Mouse (Mus musculus) frontal cortex, postnatal 14 days (tissue): Measurements from ENCODE around the gene Zfp335.

Source experiments
- DNase-seq, 2 experiments: peaks; one replicate each; pipeline ENCODE4 v3.0.0; 2022; ENCODE audit warnings: low spot score in 2 of 2

The Zfp335 gene

DNA sequence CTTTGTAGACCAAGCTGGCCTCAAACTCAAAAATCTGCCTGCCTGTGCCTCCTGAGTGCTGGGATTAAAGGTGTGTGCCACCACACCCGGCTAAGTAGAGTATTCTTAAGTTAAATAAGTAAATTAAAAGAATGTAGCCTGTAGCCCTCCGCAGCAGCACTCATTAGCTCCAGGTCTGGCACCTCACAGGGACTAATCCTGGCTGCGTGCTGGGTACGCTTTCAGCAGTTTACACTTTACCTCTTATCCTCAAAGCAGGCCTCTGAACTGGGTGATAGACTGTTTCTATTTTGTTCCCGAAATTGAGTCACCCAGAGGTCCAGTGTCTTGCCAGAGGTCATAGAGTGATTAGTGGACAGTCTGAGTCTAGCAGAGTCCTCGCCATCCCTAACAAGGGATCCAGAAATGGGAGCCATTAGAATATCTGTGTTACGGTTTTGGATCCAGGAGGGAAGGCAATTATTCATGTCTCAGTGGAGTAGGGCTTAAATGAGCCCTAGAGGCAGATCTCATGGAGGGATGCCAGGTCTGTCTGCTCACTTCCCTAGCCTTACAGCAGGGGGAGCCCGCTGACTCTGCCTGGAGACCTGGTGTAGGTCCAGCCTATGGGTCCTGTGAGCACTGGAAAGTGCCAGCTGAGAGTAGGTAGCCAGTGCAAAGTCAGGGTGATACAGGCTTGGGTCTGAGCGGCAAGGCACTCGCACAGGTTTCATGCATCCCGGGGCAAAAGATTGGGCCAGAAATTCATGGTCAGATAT lies 12.7 kb upstream of the Zfp335 start:
- DNase-seq, result peak; percentile 78 to 85

DNA sequence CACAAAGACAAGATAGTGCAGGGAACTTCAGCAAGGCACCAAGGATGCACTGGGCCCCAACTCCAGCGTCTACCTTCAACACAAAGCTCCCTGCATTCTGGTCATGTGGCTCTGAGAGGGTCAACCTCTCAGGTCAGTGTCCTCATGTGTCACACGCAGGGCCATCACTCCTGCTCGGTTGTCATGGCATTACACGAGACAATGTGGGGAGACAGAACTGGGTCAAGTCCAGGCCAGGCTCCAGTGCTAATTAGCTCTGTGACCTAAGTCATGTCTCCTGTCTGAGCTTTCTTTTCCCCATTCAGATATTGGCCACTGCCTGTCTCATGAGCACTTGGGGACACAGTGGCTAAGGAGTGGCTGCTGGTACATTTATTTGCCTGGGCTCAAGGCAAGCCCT lies 11.7 kb upstream of the Zfp335 start:
- DNase-seq, result no peak

DNA sequence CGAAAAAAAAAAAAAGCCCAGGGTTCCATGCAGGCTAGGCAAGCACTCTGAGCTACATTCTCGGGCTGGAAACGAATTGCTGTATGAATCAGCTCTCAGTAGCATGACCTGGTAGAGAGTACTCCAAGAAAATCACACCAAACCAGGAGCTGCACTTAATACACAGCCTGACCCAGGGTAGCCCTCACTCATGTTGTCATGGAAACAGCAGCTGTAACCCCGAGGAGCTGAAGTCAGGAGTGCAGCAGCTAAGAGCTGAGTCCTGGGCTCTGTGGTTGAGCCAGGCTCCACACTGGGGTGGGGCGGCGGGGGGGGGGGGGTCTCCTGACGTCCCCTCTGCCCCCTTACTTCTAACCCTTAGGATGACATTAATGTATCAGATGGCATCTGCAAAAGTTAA lies 10.4 kb upstream of the Zfp335 start:
- no peak for DNase-seq

DNA sequence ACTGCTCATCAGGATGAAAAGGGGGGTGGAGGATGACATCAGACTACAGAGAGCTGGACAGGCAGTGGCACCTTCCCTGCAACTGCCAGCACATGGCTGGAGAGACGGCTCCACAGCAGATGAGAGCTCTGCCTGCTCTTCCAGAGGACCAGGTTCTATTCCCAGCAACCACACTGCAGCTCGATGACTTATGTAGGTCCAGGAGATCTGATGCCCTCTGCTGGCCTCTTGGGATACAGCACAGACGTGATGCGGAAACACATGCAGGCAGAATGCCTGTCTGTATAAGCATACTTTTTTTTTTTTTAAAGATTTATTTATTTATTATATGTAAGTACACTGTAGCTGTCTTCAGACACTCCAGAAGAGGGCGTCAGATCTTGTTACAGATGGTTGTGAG lies 6.8 kb upstream of the Zfp335 start:
- DNase-seq, result no peak

DNA sequence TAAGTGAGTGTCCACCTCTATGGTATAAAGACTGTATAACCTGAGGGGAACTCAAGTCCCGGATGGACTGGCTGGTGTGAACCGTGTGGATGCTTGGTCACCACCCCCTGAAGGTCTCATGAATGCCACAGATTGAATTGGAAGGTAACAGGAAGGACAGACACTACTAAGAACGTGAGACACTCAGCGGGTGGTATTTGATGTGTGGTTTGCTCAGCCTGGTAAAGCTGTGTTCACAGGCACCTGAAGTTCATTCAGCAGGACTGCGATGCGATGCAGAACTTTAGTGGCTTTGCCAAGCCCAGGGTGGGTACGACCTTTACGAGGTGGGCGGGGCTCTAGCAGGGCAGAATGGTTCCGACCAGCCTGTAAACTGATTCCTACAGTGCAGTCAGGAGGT lies 5.8 kb upstream of the Zfp335 start:
- no peak for DNase-seq

DNA sequence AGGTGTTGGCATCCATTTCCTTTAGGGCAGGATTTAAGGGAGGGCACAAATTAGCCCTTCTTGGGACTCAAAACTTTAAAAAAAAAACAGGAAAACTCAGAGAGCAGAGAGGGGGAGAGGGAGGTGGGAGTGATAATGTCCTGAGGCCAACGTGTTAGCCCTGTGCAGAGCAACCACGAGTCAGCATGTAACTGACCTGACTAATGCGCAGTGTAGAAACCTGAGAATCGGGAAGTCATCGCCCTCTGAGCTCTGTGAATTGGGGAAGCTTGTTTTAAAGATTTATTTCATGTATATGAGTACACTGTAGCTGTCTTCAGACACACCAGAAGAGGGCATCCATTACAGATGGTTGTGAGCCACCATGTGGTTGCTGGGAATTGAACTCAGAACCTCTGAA lies 5.3 kb upstream of the Zfp335 start:
- no peak for DNase-seq

DNA sequence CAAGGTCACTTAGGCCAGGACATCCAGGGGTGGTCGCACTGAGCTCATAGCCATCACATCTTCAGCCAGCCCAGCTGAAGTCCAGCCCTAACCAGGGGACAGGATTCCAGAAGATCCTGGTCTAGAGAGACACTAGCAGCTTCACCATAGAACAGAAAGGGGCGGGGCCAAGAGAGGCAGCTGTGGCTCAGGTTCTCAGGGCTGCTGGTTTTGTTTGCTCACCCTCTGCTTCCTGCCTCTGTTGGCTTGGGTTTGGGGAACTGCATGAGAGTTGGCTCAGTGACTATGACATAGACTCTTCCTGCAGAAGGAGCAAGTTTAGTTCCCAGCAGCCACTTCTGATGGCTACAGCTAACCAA lies 1.9 kb upstream of the Zfp335 start:
- no peak for DNase-seq

DNA sequence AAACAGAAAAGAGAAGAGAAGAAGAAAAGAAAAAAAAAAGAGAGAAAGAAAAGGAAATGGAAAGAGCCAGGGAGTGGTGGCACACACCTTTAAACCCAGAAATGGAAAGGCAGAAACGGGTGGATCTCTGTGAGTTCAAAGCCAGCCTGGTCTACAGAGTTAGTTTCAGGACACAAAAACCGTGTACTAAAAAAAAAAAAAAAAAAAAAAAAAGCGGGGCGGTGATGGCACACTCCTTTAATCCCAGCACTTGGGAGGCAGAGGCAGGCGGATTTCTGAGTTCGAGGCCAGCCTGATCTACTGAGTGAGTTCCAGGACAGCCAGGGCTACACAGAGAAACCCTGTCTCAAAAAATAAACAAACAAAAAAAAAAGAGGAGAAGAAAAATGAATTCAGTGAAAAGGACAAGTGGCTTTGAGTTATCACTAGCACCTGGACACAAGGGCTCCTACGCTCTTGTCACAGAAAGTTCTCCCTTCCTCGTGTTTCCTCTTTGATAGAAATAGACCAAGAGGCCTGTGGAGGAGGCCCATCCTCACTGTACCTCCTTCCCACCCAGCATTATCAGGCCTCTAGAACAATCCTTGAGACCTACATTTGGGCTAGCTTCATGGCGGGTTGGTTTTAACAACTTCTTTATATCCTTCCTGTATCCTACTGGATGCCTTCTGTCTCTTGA lies 1.3 kb upstream of the Zfp335 start:
- no peak for DNase-seq

DNA sequence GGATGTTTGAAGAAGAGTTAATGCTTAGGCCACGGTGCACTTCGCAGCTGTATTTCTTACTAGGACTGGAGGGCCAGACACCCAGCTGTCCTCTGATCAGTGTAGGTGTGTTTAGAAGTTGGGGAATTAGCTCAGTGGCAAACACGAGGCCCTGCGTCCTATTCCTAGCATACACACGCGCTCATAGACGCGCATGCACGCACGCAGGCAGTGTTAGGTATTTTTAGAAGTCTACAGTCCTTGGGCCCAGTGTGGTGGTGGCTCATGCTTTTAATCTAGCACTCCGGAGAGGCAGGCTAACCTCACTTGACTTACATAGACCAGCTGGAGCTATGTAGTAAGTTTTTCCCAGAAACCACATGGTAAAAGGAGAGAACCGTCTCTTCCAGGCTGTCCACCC lies 594 bp upstream of the Zfp335 start:
- DNase-seq, result peak; percentile 48 to 72

DNA sequence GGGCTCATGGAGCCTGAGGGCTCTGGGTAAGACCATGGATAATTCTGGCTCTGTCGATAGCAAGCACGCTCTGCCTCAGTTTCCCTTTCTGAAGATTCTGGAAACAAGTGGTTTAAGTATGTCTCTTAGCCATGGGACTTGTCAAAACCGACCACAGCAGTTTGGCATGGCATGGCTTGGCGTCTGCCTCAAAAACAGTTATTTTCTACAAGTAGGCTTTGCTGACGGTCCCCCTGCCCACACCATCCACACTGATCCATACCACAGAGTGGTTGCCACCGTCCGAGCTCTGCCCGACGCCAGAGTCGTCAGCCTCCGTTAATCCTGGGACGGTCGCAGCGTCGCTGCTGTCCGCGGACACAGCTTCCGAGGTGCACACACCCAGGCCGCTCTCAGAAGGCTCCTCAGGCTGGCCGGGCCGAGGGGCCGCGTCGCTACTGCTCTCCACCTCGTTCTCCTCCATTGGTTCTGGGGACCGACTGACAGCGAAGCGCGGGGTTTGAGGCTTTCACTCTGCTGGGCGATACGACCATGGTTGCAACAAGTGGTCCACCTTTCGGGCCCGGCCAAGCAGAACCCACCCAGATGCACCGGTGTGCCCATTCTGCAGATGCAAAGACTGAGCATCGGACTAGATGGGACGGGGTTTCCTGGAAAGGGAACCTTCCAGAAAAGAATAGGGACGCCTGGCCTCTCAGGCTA lies 1.0 kb downstream of the Zfp335 start:
- DNase-seq, result no peak

DNA sequence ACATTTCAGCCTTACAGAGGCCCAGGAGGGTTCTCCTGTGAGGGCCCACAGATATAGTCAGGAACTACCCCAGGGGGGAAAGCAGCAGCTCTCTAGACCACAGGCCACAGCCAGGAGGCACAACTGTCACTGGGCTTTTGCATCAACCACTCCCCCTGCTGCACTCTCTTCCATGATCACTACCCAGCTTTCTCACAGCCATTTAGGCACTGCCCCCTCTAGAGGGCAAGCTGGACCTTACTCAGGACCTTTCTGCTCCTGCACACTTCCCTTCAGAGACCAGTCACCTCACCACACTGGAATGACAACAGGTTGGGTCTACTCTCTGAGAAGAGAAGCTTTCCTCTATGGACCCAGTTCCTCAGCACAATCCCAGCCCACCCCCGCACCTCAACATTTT lies 2.0 kb downstream of the Zfp335 start:
- no peak for DNase-seq

DNA sequence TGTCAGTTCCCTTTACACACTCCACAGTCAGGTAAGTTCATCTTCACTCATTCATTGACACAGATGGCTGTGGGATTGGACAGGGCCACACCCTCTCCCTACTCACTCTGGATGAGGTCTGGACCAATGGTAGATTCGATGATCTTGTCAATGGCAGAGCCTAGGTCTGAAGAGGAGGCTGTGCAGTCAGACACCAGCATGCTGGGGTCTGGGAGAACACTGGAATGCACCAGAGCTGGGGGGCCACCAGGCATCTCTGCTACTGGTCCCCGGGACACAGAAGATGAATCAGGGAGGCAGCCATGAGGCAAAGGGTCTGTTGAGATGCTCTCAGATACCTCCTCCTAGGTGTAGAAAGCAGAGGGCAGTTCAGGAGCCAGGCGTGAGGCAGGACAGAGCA lies 2.5 kb downstream of the Zfp335 start:
- no peak for DNase-seq

DNA sequence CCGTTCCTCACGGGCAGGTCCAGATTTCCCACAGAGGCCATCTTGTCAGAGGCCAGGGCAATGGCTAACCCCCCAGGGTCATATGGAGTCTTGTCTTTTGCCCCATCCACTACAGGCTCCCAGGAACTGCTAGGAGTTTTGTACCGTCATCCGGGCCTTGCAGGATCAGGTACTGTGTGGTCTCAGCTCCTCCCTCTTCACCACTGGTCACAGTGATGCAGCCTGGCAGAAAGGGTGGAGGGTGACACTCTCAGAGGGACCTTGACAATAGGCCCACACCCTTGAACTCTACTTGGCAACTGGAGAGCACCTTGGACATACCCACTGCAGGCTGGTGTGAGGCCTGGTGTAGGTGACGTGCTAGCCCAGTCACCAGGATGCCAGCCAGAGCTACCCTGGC lies 3.5 kb downstream of the Zfp335 start:
- DNase-seq, result no peak

DNA sequence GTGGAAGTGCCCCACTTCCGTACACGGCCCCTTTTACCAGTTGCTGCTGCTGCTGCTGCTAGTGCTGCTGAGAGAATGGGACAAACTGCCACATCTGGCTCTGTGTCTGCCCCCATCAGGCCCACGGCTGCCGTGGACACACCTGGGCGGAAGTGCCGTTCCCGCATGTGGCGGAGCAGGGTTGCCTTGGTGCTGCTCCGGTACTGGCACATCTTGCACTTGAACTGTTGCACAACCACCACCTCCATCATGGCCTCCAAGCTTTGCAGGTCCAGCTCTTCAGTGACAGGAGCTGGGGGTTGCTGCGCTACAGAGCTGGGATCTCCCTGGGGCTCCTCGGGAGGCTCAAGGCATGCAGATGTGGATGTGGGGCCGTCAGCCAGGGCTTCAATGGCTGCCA lies 4.0 kb downstream of the Zfp335 start:
- no peak for DNase-seq

DNA sequence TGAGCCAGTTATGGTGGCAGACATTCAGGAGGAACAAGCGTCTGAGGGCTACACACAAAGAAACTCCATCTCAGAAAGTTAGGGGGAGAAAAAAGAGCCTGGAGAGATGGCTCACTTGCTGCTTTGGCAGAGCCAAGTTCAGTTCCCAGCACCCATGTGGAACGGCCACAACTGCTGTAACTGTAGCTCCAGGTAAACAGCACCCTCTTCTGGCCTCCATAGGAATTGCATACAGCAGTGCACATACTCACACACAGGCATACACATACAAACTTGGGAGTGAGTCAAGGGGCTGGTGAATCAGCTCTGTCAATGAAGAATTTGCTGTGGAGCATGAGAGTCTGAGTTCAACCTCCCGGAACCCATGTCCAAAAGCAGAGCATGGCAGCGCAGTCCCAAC lies 5.5 kb downstream of the Zfp335 start:
- DNase-seq, result no peak

DNA sequence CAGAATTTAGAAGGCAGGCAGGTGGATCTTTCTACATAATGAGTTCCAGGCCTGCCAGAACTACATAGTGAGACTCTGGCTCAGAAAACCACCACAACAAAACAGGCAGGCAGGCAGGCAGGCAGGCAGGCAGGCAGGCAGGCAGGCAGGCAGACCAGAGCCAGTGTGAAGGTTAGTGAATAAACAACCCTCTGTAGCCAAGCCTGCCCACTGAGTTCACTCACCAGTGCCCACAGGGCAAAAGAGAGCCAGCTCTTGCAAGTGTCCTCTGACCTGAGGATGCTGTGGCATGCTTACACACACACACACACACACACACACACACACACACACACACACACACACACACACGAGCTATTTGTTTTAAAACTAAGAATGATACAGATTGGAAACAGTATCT lies 8.1 kb downstream of the Zfp335 start:
- no peak for DNase-seq

DNA sequence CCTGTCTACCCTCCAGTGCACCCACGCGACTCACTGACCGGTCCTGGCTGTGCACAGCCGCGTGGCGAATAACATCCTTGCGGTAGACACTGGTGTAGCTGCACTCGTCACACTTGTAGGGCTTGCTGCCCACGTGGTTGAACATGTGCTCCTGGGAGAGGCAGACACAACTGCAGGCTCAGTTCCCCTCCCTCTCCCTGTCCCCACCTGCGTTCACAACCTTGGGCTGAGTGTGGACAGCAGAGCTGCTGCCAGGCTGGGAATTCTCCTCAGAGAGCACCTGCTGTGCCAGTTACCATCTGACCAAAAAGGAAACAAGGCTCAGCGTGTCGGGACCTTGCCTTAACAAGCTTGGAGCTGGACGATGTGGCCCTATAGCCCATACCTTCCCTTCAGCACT lies 10.2 kb downstream of the Zfp335 start:
- no peak for DNase-seq

DNA sequence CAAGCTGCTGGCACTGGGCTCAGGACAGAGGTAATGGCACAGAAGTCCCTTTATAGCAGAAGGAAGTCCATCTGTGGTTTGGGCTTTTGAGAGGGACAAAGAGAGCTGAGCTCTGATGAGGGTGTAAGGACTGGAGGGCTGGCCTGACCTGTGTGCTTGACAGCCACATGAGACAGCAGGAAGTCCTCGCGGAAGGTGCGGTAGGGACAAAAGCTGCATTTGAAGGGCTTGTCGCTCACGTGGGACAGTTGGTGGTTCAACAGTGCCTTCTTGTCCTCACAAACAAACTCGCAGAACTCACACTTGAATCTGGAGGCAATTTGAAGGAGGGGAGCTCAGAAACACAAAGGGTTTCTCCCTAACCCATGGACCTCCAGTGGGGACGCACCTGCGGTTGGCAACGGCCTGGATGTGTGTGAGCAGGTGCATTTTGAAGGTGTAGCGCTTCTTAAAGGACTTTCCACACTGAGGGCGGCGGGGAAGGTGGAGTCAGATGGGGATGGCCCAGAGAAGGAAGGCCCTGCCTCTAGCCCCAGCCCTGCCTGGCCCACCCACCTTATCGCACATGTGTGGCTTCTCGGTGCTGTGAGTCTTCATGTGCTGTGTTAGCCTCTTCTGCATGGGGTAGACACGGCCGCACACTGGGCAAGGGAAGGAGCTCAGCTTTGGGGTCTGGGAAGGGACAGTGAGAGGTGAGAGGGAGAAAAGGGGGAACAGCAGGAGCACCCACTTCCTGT lies 11.7 kb downstream of the Zfp335 start:
- DNase-seq, result no peak

DNA sequence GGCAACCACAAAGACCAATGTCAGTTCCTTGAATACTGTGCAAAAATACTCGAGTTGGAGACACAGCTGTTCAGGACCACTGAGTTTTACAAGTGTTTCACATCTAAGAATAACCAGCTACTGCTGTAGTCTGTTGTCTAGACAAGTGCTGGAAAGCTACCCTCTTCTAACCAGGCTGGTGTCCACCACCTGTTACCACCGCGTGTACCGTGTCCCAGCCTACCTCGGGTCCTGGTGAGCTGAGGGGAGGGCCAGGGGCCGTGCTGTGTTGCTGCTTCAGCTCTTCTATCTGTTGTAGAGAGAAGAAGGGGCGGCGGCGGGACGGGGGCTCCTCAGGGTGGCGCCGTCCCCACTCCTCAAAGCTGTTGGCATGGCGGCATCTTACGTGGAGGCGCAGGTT lies 12.5 kb downstream of the Zfp335 start:
- no peak for DNase-seq

DNA sequence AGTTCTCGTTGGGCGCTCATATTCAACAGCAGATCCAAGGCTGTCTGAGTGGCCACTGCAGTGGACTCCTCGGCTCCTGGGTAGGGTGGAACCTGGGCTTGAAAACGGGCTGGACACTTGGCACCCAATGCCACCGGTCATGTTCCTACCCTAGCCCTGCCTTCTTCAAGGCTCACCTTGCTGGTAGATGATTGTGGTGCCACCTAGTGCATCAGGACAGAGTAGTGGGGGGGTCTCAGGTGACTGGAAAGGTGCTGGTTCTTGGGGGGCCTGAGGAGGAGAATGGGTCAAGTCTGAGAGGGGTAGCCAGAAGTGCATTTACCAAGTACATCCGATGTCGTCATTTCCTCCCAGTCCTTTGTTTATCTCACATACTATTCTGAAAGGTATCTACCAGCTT lies 13.5 kb downstream of the Zfp335 start:
- no peak for DNase-seq

DNA sequence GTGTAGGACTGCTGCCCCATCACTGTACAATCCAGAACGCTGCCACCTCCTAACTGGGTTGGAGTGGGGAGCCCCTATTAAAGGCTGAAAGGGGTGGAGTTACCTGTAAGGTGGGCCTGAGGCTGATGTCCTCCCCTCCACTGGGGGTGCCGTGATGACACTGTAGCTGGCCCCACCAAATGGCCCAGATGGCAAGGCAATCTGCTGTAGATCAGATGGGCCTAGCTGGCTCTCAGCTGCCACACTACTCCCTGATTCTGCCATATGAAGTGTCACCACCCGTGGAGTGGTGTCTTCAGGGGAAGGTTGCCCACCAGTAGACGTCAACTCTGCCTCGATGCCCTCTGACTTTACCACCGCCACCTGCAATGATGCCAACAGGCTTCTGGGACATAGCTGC lies 15.7 kb downstream of the Zfp335 start:
- DNase-seq, result no peak

DNA sequence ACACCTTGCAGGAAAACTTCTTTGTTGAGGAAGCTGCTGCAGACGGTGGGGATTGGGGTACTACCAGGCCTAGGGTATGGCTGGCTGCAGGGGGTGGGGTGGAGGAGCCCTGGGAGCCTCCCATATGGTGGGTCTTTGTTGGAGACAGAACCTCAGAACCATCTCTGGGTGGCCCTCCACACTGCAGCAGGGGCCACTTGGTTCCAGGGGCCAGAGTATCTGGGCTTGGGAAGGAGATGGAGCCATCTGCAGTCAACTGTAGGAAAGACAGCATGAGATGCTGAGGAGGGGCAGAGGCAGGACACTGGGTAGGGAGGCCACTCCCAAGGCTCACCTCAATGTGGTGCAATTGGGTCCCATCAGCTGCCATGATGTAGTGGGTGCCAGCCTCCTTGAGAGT lies 16.9 kb downstream of the Zfp335 start:
- DNase-seq, result no peak

DNA sequence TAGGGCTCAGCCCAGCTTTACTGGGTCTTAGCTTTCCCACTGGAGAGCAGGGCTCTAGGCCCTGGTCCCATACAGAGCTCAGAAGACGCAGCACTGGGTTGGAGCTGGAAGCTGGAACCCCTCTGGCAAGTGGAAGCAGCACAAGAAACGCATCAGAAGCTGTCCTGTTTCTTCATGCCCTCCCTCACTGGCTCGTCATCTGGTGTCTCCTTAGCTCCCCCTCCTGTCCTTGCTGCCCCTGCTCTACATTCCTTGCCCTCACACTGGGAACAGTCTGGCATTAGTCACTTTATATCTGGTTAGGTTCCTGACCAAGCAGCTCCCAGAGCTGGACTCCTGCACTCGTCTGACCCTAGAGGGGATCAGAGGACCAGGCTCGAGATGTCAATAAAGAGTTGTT lies 17.5 kb downstream of the Zfp335 start:
- no peak for DNase-seq
